Mouse (Mus musculus) heart, embryonic 10.5 days (tissue): ENCODE data around the gene Rangap1. TPM values are rescaled to one million over a fixed set of nuclear protein-coding genes. Genes with fewer than 3 reads are reported as not detected.

ENCODE experiments used
- DNase-seq: peaks from one replicate; pipeline ENCODE4 v3.0.0-alpha.2; 2017; ENCODE audit warnings: low spot score
- H3K27ac ChIP-seq: fragments of 300-500 bp; sonication (generic); 2 replicates; pipeline ENCODE4 v1.5.1; 2016; ENCODE audit warnings: mild to moderate bottlenecking
- H3K27me3 ChIP-seq: fragments of 300-500 bp; sonication (generic); 2 replicates; pipeline ENCODE4 v1.6.1; 2016; ENCODE audit warnings: mild to moderate bottlenecking; ENCODE audit not compliant: poor library complexity, insufficient read depth, severe bottlenecking
- H3K36me3 ChIP-seq: fragments of 300-500 bp; sonication (generic); 2 replicates; pipeline ENCODE4 v1.6.1; 2016; ENCODE audit warnings: mild to moderate bottlenecking, moderate library complexity
- H3K4me1 ChIP-seq: fragments of 300-500 bp; sonication (generic); 2 replicates; pipeline ENCODE4 v1.6.1; 2016; ENCODE audit warnings: mild to moderate bottlenecking
- H3K4me3 ChIP-seq: fragments of 300-500 bp; sonication (generic); 2 replicates; pipeline ENCODE4 v1.5.1; 2016; ENCODE audit warnings: mild to moderate bottlenecking, moderate library complexity
- H3K9me3 ChIP-seq: fragments of 300-500 bp; sonication (generic); 2 replicates; pipeline ENCODE4 v1.6.1; 2016; ENCODE audit warnings: mild to moderate bottlenecking, moderate library complexity
- WGBS: fragments of 180-500 bp; shearing (Covaris S2); methylation state at CpG from one replicate; pipeline ENCODE4 v1.1.7; 2016; 5-methylcytosine and 5-hydroxymethylcytosine counted together
- polyA plus RNA-seq: library from polyadenylated mRNA; unstranded; fragments of >200 nt; fragmentation: Nextera tagmentation; extraction: Ambion mirVana; gene quantifications from 2 replicates; pipeline ENCODE4 v1.2.1, GENCODE M21; 2016

Gene Rangap1
- polyA plus RNA-seq, result 140 and 141 TPM in 2 replicates

DNA sequence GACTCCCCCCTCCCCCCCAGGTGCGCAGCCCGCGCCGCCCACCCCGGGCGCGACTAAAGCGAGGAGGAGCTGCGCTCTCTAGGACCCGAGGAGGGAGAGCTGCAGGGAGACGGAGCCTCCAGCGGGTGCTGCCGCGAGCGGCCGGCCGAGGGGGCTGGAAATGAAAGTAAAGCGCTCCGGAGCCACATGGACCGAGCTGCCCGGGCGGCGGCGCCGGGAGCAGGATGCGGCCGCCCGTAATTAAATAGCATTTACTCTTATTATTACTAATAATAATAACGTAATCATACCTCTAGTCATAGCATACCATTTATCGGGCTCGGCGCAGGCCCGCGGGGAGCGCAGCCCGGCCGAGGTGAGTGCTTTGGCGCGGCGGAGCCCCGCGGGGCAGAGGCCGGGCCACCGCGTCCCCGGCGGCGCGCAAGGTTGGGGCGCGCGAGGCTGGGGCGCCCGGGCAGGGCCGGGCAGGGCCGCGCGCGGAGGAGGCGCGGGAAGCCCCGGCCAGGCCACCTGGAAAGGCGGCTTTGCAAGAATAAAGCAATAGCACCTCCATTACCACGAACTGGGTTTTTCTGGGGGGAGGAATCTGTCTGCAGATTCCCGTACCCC, at the start of gene Rangap1, which contains the start of gene Zc3h7b:
Gene Rangap1 (minus strand): TSS at position 539 of the 609 bp plus-strand sequence.
Gene Zc3h7b (plus strand): TSS at position 66 of the 609 bp plus-strand sequence.
- peak; percentile 89 for DNase-seq
- peak within 1 kb of the TSS; percentile 98 for H3K27ac ChIP-seq
- H3K4me3 ChIP-seq, result peak within 1 kb of the TSS; percentile 92
- WGBS, result under 1% methylated on average over 64 of the region's 65 CpGs
- H3K36me3 ChIP-seq, result peaks cover 4% of the 10 kb centered on the region; the same call in 1 of the 2 replicates
- H3K27me3 ChIP-seq, result no peaks in the 10 kb centered on the region
- no peaks in the 10 kb centered on the region for H3K9me3 ChIP-seq
- H3K4me1 ChIP-seq, result peaks cover 23% of the 10 kb centered on the region

DNA sequence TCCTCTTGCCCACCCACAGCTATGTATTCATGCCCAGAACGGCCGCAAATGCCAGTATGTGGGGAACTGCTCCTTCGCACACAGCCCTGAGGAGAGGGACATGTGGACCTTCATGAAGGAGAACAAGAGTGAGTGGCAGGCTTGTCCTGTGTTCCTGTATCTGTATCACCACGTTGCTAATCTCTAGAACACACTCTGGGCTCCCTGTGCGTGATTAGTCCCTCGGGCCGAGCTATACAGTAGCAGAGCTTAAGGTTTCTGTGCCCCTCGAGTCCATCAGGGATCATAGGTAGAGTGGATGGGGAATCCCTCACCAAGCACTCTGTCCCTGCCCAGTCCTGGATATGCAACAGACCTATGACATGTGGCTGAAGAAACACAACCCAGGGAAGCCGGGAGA, 47.1 kb upstream of the Rangap1 start:
- 82% methylated on average over 9 of the region's 9 CpGs for WGBS
- no peak overlapping the region for H3K4me3 ChIP-seq
- no peak for DNase-seq
- no peaks in the 10 kb centered on the region for H3K27me3 ChIP-seq
- H3K9me3 ChIP-seq, result no peaks in the 10 kb centered on the region
- no peaks in the 10 kb centered on the region for H3K4me1 ChIP-seq
- no peak overlapping the region for H3K27ac ChIP-seq
- peaks cover 78% of the 10 kb centered on the region for H3K36me3 ChIP-seq

DNA sequence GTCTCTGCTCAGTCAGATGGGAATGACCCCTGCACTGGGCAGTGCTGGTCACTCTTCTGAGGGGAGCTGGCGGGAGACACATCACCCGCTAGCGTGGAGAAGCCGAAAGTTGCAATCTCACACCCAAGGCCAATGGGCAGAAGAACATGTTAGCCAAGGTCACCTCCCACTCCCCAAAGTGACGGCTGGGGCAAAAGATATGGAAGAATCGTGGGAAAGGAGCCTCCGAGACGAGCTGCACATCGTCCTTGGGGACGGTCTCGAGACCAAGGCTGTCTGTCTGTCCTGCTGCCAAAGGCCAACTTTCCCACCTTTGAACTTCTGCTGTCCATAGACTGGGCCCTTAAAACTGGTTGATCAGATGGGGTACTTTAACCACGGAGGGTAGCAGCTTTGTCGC, 42.2 kb upstream of the Rangap1 start:
- H3K9me3 ChIP-seq, result no peaks in the 10 kb centered on the region
- no peaks in the 10 kb centered on the region for H3K27me3 ChIP-seq
- H3K4me3 ChIP-seq, result no peak overlapping the region
- 90% methylated on average over 13 of the region's 13 CpGs for WGBS
- peak; percentile 68 for DNase-seq
- H3K4me1 ChIP-seq, result no peaks in the 10 kb centered on the region
- H3K36me3 ChIP-seq, result peaks cover 90% of the 10 kb centered on the region
- H3K27ac ChIP-seq, result no peak overlapping the region

DNA sequence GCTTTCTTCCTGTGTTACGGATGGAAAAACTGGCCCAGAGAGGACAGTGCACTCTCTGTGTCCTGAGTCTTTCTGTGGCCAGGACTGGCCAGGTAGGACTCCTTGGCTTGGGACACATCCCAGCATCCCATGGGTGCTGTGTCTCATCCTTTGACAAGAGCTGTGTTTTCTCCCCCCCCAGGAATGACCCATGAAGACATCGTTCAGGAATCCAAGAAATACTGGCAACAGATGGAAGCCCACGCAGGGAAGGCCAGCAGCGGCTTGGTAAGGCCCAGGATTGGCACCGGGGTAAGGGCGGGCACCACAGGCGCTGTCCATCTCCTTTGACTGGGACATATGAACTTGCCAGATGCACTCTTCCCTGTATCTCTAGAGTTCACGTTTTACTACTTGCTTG, 40.4 kb upstream of the Rangap1 start:
- H3K36me3 ChIP-seq, result peaks cover 90% of the 10 kb centered on the region

DNA sequence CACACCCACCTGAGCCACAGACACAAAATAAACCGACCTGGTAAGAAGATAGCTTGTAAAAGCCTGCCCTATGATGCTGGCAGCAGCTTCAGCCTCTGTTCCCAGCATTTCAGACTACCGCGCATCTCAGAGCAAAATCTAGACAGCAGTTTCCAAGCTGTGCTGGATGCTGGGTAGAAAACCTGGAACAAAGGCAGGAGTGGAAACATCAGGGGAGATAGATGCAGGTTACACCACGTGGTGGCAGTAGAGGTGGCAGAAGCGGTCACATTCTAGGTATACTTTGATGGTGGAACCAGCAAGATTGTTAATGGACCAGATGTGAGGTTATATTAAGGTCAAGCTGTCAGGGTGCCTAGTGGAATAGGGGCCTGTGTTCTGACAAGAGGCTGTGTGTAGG, 39.4 kb upstream of the Rangap1 start:
- Histone ChIP-seq H3K4me1 (no peaks in the 10 kb centered on the region), H3K9me3 (no peaks in the 10 kb centered on the region), H3K4me3 (no peak overlapping the region), H3K27me3 (no peaks in the 10 kb centered on the region), H3K36me3 (peaks cover 90% of the 10 kb centered on the region), H3K27ac (no peak overlapping the region)
- peak; percentile 68 for DNase-seq
- WGBS, result 76% methylated on average over 5 of the region's 5 CpGs

More for the DNA sequence above, 40.4 kb upstream of the Rangap1 start:
- no peaks in the 10 kb centered on the region for H3K4me1 ChIP-seq
- WGBS, result 95% methylated on average over 8 of the region's 8 CpGs
- H3K27ac ChIP-seq, result no peak overlapping the region
- H3K4me3 ChIP-seq, result no peak overlapping the region
- no peaks in the 10 kb centered on the region for H3K27me3 ChIP-seq
- no peak for DNase-seq
- H3K9me3 ChIP-seq, result no peaks in the 10 kb centered on the region

DNA sequence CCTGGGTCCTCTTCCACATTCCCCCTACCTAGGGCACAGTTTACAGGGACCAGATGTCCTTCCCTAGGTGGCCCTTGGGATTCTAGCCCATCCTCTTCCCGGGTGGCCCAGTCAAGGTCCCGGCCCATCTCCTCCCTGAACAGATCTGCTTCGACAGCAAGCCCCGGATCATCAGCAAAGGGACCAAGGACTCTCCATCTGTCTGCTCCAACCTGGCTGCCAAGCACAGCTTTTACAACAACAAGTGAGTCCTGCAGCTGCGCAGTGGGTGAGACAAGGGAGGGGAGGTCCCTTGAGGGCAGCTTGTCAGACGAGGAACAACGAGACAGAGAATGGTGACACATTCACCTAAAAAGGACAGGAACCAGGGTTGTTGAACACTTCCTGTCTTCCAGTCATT, 36.5 kb upstream of the Rangap1 start:
- Histone ChIP-seq H3K9me3 (no peaks in the 10 kb centered on the region), H3K4me3 (no peak overlapping the region), H3K4me1 (peaks cover 7% of the 10 kb centered on the region; the same call in 1 of the 2 replicates), H3K36me3 (peaks cover 93% of the 10 kb centered on the region), H3K27me3 (no peaks in the 10 kb centered on the region), H3K27ac (no peak overlapping the region)
- no peak for DNase-seq
- 82% methylated on average over 7 of the region's 7 CpGs for WGBS

DNA sequence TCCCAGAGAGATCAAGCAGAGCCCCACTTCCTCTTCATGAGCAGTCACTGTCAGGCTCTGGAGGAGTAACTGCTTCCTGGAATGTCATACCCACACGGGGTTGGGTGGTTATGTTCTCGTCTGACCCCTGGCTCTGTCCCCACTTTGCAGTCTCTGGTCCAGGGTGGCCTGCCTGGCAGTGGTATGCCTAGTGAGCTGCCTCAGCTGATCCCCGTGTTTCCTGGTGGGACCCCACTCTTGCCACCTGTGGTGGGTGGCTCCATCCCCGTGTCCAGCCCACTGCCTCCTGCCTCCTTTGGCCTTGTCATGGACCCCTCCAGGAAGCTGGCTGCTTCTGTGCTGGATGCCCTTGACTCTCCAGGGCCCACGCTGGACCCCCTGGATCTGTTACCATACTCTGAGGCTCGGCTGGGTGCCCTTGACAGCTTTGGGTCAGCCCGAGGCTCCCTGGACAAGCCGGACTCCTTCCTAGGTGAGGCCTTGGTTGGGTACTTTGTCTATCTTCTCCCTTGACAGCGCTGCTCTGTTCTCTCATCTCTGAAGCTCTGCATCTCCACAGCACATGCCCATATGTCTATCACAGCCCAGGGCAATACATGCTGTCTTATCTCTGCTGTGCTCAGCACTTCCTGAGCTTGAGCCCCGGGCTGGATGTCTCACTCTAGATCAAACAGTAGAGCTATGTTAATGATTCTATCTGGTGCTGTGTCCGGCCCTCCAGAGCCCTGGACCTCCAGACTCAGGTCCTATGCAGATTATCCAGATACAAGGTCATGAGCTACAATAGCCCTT, 31.5 kb upstream of the Rangap1 start:
- no peak for DNase-seq
- Histone ChIP-seq H3K4me3 (no peak overlapping the region), H3K27me3 (no peaks in the 10 kb centered on the region), H3K4me1 (peaks cover 19% of the 10 kb centered on the region; the same call in 1 of the 2 replicates), H3K27ac (no peak overlapping the region), H3K9me3 (no peaks in the 10 kb centered on the region), H3K36me3 (peaks cover 100% of the 10 kb centered on the region)
- 77% methylated on average over 11 of the region's 11 CpGs for WGBS

DNA sequence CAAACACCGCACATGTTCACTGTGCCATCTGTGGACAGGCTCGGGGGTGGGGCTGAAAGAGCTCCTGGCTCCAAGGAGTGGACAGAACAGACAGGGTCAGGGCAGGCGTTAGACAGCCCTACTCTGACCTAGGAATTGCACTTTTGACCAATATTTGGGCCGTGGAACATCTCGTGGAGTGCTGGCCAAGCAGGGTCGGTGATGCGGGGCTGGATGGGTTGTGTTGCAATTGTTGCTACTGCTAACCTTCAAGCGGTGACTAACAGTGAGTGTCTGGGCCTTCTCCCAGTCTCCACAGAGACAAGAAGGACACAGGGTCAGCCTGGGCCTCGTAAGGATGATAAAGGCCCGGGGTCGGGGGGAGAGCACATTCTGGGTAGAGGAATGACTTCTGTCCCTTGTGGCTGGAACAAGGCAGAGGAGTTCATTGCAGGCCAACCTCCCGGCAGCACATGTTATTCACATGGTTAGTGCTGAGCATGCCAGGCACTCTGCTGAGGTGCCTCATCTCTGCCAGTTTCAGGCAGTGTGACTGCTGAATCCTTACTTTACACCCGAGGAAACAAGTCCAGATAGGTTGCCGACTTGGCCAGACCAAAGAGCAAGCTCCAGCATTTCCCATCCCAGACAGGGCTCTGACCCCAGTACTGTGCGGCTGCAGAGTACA, 29.3 kb upstream of the Rangap1 start:
- no peak overlapping the region for H3K4me3 ChIP-seq
- no peak overlapping the region for H3K27ac ChIP-seq
- 76% methylated on average over 15 of the region's 15 CpGs for WGBS
- H3K4me1 ChIP-seq, result peaks cover 19% of the 10 kb centered on the region; the same call in 1 of the 2 replicates
- peaks cover 97% of the 10 kb centered on the region for H3K36me3 ChIP-seq
- DNase-seq, result no peak
- H3K9me3 ChIP-seq, result no peaks in the 10 kb centered on the region
- H3K27me3 ChIP-seq, result no peaks in the 10 kb centered on the region

DNA sequence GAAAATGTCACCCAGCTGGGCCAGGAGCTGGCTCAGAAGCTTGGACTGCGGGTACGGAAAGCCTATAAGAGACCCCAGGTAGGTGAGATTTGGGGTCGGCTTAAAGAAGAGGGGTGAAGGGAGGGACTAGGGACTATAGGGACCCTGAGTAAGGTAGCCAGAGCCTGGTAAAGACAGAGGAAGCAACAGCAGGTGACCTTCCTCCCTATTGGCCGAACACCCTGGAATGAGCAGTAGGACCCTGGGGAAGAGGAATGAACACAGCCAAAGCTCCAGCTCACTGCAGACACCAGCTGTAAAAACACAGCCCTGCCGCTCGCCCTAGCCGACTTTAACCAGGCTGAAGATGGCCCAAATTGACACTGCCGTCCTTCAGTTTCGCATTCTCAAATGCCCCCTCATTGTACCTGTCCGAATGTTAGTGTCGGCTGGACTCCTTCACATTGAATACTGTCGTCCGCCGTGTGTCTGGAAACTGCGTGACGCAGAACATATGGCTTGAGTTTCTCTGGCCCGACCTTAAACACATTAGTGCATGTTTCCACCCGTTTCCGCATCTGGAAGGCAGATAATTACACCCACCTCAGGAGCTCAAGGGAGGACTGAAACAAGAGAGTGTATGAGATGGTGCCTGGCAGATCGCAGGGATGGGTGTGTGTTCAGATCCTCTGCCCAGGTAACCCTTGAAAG, 27.2 kb upstream of the Rangap1 start:
- Histone ChIP-seq H3K4me3 (no peak overlapping the region), H3K27ac (no peak overlapping the region), H3K36me3 (peaks cover 97% of the 10 kb centered on the region), H3K9me3 (no peaks in the 10 kb centered on the region), H3K4me1 (peaks cover 25% of the 10 kb centered on the region), H3K27me3 (no peaks in the 10 kb centered on the region)
- WGBS, result 81% methylated on average over 20 of the region's 20 CpGs
- DNase-seq, result no peak

DNA sequence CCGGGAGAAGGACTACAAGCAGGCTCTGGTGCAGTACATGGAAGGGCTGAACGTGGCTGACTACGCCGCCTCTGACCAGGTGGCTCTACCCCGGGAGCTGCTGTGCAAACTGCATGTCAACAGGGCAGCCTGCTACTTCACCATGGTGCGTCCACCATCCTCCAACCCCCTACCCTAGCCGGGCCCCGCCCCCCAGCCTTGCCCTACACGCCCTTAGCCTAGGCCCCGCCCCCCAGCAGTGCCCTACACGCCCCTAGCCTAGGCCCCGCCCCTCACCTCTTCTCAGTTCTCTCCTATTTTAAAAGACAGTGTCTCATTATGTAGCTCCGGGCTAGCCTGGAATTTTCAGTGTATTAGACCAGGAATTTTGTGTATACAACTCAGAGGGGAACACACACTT, 23.7 kb upstream of the Rangap1 start:
- no peak for DNase-seq
- Histone ChIP-seq H3K27ac (no peak overlapping the region), H3K4me1 (peaks cover 14% of the 10 kb centered on the region), H3K36me3 (peaks cover 62% of the 10 kb centered on the region), H3K27me3 (no peaks in the 10 kb centered on the region), H3K9me3 (no peaks in the 10 kb centered on the region), H3K4me3 (no peak overlapping the region)
- 61% methylated on average over 12 of the region's 13 CpGs for WGBS

DNA sequence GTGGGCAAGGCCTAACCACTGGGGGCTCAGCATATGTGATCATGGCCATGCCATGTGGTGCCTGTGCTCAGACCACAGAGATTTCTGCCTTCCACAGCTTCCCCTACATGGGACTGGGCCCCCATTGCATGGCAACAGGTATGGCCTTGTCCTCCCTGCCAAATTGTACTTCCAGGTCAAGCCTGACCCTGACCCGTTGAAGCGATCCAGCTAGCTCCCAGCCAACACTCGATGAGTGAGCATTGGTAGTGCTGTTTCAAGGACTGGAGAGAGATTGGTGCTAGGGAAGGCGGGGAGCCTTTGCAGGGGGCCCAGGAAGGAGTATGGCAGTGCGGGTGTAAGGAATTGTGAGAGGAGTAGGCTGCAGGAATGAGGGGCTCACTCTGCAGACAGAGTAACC, 21.1 kb upstream of the Rangap1 start:
- Histone ChIP-seq H3K4me3 (no peak overlapping the region), H3K36me3 (peaks cover 45% of the 10 kb centered on the region)
- WGBS, result 83% methylated on average over 5 of the region's 5 CpGs

DNA sequence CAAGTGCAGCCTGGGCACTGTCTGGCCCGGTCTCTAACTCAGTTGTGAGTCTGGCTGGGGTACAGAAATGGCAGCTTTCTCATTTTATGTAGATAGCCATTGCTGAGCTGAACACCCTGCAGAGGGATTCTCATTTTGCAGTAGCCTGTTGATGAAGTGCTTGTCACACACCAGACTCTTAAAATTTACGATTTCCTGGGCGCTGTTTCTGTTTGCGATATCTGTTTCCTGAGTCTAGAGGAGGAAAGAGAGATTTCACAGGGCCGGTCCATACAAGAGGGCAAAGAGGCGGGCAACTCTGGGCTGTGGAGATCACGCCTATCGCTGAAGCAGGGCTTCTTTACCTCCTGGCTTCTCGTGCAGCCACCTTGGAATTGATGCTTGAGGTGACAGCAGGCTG, 20.3 kb upstream of the Rangap1 start:
- peaks cover 15% of the 10 kb centered on the region for H3K4me1 ChIP-seq
- H3K27me3 ChIP-seq, result no peaks in the 10 kb centered on the region
- DNase-seq, result no peak
- no peak overlapping the region for H3K4me3 ChIP-seq
- no peaks in the 10 kb centered on the region for H3K9me3 ChIP-seq
- WGBS, result 87% methylated on average over 9 of the region's 9 CpGs
- peaks cover 42% of the 10 kb centered on the region for H3K36me3 ChIP-seq
- no peak overlapping the region for H3K27ac ChIP-seq

More for the DNA sequence above, 21.1 kb upstream of the Rangap1 start:
- H3K9me3 ChIP-seq, result no peaks in the 10 kb centered on the region
- peaks cover 14% of the 10 kb centered on the region for H3K4me1 ChIP-seq
- H3K27ac ChIP-seq, result no peak overlapping the region
- no peaks in the 10 kb centered on the region for H3K27me3 ChIP-seq
- no peak for DNase-seq
